Mouse (Mus musculus): ENCODE measurements at regions not wholly inside any gene's neighbourhood (a gene's known extent, or its start where the extent isn't known, plus 50 kb on each side); places are given as distances from the start of the nearest gene placed in this dataset.

DNA sequence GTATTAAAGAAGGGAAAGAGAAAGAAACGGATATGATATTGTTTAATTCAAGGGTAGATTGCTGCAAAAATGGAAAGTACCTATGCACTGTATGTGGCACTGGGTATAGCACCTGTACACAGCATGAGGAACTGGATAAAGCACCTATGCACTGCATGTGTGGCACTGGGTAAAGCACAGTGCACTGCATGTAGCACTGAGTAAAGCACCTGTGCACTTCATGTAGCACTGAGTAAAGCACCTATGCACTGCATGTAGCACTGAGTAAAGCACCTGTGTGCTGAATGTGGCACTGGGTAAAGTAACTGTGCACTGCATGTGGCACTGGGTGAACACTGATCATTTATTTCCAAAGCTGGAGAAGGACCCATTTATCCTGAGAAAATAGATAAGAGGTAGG lies 280.2 kb upstream of the Fam49a start:
- DNase-seq (ENCODE audit: low spot score): no peak

GRCm38 (mm10) chr12:11993513-11993912 lies 268.4 kb upstream of the Fam49a start:
- DNase-seq (ENCODE audit: low spot score): peak; percentile 27

- DNase-seq (ENCODE audit: low spot score): no peak
Measured at GRCm38 (mm10) chr12:11999199-11999598, 262.7 kb upstream of the Fam49a start.

- no peak for DNase-seq (ENCODE audit: low spot score)
Measured at GRCm38 (mm10) chr12:12002414-12002813, 259.5 kb upstream of the Fam49a start.

DNA sequence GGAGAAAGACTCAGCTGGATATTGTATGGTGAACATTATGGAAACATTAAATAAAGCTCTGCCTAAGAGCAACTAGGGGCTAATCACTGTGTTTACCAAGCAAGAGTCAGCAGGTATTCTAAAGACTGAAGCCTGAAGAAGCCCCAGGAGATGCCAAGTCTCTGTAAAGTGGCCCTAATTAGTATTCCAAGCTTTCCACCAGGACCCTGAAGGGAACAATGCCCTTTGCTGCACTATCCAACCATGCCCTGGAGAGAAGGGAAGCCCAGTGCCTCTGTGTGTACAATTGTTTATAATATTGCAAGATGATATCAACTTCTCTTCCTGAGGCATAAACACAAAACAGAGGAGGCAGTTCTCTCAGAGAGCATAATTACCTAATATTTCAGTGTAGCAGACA lies 251.3 kb upstream of the Fam49a start:
- no peak for DNase-seq (ENCODE audit: low spot score)

DNA sequence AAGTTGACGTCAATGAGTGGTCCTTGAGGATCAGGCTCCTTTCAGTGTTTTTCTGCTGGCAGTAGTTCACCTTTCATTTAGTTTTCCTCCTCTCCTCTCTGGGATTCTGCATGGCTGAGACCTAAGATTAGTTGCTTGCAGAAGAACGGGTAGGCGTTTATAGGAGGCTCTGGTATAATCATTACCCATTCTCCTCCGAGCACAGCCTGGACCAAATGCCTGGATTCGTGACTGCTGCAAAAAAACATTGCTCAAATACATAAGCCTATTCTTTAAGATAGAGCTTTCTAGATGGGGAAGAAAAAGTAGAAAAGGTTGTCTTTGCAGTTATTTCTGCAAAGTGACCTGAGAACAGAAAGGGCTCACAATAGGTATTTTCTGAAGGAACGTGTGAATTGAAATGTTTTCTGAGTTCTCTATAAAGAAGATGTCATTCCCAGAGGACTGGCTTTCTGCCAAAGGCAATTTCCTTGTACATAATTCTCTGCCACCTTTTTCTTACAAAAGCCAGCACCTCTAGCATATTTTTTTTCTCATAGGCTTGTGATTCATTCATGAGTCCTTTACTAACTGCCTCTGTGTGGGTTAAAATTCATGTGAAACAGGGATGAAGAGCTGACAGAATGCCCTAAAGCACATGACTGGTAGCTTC lies 238.0 kb upstream of the Fam49a start:
- DNase-seq (ENCODE audit: low spot score): peak; percentile 51

DNA sequence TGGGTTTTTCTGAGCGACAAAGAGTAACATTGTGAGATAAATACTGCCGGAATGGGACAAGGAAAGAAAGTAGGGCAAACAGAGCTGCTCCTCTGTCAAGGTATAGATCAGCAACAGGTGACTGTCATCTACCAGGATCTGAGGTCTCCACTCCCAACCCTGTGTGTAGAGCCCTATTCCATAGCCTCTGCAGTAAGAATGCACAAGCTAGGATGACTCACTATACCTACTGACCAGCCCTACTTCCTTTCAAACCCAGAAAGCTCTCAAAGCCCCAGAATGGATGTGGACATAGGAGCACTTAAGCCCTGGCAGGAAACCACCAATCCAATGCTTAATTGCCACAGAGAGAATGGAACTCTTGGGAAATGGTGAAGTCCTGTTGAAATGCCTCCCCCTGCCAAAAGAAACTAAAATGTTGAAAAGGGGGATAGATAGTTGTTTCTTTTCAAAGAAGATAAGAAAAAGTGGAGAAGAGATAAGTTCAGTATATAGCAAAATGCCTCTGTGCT lies 231.8 kb upstream of the Fam49a start:
- DNase-seq (ENCODE audit: low spot score): no peak

GRCm38 (mm10) chr12:12034521-12034920 lies 227.4 kb upstream of the Fam49a start:
- DNase-seq (ENCODE audit: low spot score): no peak

DNA sequence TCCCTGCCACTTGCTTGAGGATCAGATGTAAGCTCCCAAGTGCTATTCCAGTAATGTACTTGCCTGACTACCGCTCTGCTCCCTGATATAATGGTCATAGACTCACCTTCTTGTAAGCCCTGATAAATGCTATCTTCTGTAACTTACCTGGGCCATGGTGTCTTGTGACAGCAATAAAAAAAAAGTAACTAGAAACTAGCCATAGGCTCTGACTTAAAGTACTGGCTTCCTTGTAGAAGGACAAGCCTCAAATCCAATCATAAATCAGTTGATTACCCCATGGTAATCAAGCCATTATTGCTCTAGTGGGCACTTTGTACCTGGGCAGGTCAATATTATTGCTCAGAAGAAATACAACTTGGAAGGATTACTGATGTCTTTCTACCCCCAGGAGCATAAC lies 222.7 kb upstream of the Fam49a start:
- no peak for DNase-seq (ENCODE audit: low spot score)

DNA sequence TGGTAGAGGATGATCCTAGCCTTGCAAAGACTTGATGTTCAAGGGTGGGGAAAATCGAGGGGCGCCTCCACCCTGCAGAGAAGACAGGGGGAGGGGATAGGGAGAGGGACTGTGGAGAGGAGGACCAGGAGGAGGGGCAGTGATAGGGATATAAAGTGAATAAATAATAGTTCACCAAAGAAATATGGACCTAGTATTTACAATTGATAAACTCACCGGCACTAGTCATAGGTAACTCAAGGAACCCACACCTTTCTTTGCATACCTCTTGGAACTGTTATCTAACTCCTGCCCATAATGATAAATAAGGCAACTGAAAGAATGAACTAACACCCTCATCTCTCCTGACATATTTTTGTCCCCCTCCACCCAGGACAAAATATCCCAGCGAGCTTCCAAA lies 199.7 kb upstream of the Fam49a start:
- no peak for DNase-seq (ENCODE audit: low spot score)

DNA sequence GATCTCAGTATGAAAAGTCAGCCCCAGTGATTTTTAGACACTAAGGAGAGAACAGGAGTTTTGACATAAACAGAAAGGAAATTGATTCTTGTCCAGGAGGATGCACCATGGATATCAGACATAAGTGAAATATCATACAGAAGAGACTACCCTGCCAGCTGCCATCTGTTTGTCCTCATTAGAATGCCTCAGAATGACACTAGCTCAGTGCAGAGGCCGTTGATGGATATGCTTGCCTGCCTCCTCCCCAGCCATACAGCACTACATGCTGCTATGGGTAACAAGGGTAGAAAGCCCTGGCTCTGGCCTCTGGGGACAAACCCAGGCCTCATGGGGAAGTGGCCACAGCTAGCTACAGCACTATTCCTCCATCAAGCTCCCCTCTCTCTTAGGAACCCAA lies 198.0 kb upstream of the Fam49a start:
- no peak for DNase-seq (ENCODE audit: low spot score)

- DNase-seq (ENCODE audit: low spot score): no peak
Measured at GRCm38 (mm10) chr12:12064395-12064794, 197.5 kb upstream of the Fam49a start.

DNA sequence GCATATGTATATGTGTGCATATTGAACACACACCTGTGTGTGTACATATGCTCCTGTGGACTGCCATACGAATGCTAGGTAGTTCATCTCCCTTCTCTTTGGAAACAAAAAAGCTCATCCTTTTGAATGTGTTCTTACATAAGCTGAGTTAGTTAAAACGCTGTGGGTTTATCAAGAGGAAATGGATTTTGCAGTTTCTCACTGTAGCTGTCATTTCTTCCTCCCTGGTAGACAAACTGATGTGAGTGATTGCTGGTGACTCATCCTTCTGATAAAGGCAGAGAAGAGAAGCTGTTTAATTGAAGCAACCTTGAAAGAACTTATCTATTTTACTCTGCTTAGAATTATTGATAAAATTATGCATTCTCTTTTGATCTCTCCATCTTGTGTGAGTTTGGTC lies 173.6 kb upstream of the Fam49a start:
- no peak for DNase-seq (ENCODE audit: low spot score)
